Mouse (Mus musculus) mesoderm, embryonic 11.5 days (tissue): ENCODE measurements at regions not wholly inside any gene's neighbourhood (a gene's known extent, or its start where the extent isn't known, plus 50 kb on each side); places are given as distances from the start of the nearest gene placed in this dataset.

Source experiments
- DNase-seq: peaks from one replicate; pipeline ENCODE4 v3.0.0-alpha.2; 2012; ENCODE audit warnings: low read depth, low spot score

DNA sequence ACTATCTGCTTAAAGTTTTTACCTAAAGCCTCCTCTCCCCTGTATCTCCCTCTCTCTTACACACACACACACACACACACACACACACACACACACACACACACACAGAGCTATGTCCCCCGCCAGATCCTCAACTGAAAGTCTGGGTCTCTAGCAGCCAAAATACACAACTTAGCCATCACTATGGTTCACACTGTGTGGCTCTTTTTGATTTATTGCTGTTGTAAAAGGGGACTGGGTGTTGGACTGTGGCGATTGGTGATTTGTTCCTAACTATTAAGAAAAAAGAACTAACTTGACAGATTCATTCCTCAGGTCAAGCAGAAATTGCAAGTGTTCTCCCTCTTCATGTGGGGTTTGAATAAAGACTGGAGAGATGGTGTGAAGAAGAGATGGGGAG is 278.2 kb downstream of the Ccdc91 start:
- no peak for DNase-seq

DNA sequence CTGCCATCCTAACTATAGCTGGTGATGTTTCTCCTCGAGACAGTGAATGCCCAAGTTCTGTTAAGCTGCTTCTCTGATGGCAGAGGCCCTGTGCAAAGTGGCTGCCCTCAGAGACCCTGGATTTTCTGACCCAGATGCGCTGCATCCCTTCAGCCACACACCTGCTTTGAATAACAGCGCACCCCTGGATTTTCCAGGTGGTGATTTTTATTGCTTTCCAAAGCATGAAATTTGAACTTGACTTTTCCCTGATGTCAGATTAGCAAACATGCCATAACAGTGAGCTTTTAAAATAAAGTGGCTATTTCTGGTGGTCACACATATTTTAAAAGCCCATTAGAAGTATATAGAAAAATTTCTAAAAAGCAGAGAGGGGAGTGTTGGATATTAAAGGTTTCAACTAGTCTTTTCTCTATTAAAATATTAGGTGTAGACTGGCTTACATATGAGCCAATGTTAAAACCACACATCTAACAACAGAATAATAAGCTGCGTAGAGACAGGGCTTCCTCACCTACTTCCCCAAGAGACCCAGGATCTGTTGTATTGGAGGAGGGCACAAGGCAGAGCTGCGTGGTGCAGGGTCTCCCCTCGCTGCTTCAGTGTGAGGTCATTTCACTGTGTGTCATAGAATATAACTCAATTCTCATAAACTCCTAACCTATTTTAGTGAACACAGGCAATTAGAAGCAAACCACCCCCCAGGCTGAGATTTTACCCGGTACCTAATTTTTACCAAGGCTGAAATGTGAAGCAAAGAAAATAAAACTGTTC is 280.3 kb downstream of the Ccdc91 start:
- DNase-seq: no peak

DNA sequence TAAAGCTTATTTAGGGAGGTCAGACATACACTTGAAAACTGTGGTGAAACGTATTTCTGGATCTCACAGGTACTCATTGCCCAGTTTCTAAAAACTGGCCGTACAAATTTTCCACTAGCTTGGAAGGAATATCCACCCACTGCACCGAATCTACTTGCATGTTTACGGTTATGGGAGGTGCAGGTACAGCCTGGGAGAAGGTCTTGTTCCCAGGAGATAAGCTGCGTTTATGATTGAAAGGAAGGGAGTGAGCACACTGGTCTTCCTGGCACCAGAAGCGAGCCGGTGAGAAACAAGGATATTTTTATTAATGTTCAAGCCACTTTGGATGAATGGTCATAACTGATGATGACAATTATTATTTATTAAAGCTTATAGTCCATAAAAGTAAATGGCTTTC is 283.9 kb downstream of the Ccdc91 start:
- no peak for DNase-seq

DNA sequence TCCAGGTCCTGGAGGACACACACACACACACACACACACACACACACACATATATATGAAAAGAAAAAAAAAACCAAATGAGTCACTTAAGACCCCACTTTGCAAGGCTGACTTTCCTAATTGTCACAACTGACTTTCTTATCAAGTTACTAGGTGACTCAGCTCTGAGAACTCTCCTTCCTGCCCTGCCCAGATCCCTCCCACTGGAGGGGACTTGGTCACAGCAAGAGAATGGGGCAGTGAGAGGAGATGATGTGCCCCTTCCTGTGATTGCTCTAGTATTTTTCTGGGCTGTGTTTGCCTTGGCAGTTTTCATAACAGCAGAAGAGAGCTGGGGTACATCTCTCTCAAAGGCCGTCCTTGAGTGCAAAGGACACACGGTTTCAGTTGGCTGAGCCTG is 284.5 kb downstream of the Ccdc91 start:
- DNase-seq: no peak

DNA sequence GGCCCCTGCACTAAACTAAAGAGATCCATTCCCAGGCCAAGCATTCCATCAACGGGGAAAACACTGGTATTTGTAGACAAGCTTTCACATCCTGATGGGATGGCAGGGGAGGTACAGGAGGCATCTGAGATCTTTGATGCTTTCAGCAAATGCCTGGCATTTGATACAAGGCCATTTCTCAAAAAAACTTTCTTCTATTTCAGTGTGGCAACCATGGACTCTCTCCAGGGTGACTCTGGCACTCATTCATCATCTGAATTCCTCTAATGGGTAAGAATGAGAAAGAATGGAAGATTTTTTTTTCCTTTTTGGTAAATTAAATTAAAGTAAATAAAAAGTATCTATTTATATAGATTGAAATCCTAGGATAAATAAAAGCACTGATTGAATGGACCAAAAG is 281.8 kb upstream of the Far2 start:
- DNase-seq: no peak

DNA sequence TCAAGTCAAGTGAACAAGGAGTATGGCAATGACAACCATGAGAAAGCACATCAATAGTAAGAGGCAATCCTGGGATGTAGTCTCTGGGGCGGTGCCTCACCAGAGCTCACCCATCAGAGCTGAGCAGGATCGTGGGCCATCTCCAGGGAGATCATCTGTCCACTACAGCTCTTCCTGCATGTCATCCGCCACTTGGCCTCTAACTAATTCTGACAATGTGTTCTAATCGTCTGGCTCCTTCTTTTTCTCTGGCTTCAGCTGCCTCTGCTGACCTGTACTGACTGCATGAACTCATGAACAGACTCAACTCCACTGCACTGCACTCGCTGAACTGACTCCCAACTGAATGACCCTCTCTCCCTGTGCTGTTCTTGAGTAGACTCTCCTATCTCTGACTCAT is 277.9 kb upstream of the Far2 start:
- DNase-seq: no peak

DNA sequence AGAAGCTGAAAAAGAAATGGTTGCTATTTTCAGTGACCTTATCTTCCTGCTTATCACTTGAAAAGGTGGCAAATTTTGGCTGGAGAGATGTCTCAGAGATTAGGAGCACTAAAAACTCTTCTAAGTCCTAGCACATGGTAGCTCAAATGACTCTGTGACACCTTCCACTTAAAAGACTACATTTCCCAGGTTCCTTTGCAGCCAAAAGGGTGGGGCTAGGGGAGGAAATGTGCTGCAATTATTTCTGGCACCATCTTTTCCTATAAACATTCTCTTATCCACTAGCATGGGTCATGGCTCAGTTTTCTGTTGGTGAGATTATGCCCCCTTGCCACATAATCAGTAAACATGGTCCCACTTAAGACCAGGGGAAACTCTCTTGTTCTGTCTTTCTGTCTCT is 277.0 kb upstream of the Far2 start:
- DNase-seq: no peak

DNA sequence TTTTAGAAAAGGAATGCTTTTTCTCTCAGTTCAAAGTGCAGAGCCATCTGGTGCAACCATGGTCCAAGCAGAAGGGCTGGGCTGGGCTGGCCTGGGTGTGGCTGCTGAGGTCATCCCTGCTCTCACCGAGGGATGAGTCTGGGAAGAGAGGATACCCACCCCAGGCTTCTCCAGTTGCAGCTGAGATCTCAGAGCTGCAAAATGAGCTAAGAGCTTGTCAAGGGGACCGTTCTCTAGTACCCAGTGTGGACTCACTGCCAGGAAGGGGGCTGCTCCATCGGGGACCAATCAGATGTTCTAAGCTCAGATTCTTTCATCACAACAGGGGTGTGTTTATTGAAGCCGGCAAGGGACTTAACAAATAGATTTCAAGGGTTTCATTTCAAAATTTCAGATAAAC is 275.6 kb upstream of the Far2 start:
- no peak for DNase-seq

DNA sequence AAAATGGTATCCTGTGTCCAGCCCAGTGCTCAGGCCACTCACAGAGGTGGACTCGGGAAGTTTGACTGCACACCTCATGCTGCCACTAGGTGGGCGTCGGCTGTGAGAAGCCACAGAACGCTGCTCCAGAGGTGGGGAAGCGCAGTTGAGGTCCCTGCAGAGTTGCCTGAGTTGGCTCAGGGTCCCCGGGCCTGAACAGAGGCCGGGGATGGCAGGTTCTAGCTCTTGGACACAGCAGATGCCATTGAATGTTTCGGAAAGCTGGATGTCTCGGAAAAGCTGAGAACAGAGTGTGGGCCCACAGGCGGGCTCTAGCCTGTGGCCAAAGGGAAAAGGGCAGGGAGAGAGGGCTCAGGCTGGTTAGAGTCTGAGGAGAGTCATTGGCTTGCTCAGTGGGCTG is 273.2 kb upstream of the Far2 start:
- no peak for DNase-seq

DNA sequence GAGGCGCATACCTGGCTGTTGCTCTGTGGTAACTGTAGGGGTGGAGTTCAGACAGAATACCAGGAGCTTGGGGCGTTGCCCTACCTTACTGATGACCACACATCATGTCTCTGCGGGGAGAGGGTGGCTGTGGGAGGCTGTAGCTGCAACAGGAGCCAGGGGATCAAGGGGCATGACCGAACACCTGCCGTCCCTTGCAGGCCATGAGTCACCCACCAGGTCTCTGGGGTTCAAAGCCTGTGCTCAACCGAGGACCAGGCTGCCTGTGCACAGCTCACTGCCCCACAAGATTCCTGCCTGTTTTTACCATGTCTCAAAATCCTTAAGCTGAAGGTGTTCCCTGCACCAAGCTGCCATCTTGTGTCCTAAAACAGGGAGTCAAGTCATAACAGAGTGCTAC is 272.4 kb upstream of the Far2 start:
- DNase-seq: no peak

DNA sequence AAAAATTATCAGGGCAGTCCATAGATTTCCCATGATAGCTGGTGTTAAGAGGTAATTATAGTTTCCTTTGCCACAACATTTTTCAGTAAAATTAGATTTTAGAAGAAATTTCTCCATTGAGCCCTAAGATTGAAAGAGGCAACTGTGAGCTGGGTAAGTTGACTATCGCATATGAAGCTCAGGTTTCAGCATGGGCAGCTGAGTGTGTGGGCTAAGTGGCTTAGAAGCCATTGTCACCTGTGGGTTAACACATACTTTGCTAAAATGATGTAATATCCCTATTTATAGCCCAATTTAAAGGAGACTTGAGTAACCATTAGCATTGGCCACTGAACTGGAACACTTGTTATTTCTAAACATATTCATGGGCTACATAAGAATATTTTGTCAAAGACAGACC is 267.6 kb upstream of the Far2 start:
- DNase-seq: no peak

DNA sequence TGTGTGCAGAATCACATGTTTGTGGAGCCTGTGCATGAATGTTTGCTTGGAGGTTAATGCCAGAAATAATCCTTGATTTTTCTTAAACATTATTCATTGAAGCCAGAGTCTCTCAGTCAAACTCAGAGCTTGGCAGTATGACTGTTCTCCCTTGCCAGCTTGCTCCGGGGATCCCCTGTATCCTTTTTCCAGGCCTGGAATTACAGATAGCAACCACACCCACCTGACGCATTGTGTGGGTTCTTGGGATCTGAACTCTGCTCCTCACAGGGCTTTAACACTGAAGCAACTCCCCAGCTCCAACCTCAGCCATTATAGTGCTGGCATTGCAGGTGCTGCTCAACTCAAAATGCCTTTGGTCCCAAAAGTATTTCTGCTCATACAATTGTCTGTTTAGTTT is 262.8 kb upstream of the Far2 start:
- no peak for DNase-seq

DNA sequence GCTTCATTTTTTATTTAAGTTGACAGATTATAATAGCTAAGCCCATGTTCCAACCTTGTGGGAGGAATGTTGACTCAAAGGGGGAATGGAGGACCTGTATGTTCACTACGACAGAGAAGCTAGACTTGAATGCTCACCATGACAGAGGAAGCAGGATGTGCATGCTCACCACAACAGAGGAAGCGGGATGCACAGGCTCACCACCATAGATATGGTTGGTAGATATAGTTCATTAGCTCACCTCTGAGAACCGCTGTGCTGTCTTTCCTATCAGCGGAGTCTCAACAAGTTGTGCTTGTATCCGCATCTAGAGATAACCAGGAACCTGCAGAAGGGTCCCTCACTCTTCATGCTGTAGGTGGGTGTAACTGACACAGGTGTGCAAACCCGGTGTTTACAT is 262.2 kb upstream of the Far2 start:
- DNase-seq: no peak

DNA sequence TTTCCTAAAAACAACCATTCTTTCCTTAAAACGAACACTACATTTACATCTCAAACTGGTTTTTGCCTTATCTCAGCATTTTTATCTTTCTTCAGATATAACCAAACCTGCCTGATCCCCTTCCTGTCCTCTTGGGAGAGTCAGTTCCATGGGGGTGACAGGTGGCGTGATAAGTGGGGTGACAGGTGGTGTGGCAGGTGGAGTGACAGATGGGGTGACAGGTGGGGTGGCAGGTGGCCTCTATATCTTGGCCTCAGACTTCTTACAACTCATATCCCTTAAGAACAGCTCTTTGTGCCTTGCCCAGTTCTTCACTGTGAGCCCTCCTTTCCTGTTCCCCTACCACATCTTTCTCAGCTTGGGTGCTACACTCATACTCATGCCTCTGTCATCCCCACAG is 259.0 kb upstream of the Far2 start:
- no peak for DNase-seq

DNA sequence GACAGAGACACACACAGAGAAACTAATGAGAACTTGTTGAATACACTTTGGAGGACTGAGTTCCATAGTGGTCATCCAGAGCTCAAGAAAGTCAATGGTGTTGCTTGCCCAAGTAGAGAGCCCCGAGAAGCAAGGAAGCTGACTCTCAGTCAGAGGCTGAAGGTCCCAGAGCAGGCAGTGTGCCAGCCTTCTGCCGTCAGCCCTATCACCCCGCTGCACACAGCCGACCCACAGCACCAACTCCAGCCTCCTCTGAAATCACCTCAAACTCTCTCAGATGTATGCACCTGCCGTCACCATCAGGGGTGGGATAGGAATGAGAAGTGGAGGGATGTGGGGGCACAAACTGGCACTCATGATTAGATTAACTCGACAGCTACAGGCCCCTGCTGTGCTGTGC is 257.9 kb upstream of the Far2 start:
- no peak for DNase-seq

DNA sequence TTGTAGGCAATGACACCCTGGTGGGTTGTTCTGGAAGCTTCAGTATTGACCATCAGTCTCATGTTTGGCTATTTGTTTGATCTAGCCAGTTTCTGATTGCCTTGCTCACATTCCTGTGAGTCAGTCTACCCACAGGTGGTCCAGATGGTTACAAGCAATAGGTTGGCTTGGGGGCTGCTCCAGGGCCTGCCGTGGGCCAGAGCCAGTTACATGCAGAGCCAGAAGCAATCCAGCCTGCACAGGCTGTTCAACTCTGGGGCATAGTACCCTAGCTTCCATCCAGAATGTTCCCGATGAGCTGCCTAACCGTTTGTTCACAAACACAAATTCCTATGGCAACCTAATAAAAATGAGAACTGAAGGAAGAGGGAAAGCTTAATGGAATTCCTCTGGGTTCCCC is 253.2 kb upstream of the Far2 start:
- DNase-seq: peak; percentile 24

DNA sequence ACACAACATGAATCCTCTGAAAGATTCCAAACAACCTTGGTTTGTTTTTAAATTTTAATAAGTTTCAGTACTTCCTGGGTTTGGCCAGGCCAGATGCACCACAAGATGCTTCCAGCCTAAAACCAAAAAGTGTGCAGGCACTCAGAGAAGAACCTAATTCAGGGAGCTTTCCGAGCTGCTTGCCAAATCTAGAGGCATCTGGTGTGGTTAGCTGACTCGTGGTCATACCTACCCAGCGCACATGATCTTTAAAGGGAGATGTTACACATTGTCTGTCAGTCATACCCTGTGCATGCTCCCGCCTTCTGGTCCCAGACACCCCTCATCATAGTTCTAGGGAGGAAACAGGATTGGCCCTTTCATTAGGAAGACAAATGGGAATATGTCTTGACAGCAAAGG is 252.7 kb upstream of the Far2 start:
- DNase-seq: no peak

DNA sequence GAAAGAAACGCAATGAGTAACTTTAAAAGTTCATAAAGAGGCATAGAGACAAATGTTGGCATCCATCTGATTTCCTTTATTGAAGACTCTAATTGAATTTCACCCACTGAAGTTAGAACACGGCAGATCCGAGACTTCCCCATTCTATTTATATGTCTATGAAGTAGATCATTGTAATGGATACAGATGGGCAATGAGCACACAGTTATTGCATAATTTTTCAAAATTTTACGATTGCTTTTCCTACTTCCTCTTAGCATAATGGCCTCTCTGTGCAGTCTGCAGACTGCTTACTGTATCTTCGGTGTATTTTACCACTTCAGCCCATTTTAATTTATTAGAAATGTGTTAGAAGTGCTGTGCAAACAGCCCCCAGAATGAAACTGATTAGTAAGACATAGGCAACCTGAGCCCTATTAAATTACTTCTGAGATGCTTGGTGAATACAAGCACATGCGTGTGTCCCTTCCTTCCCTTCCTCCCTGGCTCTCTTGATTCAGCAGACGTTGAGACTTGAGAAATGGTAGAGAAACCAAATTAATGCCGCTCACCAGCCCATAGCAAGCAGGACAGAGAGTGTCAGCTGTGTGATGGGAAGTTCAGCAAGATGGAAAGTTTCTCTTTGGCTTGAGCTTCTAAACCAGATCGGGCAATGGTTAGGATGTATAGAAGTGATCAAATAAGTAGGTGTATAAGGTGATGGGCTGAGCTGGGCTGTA is 247.9 kb upstream of the Far2 start:
- DNase-seq: no peak

DNA sequence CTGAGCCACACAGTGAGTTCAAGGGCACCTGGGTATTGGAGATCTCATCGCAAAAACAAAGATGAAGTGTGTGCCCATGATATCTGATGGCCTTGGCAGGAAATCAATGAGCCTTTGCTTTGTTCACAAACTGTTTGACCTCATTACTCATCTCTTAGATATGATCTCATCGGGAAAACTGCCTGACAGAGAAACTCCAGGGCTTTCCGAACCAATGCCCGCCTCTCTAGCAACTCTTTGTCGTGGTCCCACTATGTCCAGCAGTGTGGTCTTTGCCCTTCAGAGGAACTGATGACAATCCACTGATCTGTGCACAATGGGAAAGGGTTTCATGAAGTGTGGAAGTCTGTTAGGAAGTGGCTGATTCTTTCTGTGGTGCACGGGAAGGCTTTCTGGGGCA is 247.2 kb upstream of the Far2 start:
- DNase-seq: no peak

DNA sequence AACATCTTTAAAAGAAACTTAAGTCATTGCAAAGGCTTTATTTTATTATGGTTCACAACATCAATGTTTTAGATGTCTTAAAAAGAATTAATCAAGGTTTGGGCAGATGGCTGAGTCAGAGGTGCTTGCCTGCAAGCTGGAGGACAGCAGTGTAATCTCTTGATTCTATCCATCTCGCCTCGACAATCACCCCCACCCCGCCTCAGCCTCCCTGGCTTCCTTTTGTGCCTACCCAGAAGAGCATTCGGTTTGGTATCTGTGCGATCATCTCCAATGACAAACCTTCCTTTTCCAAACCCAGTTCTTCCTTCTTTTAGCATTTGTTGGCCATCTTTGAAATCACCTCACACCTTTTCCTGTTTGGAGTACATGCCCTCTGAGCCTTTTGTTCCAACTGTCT is 246.2 kb upstream of the Far2 start:
- DNase-seq: no peak

DNA sequence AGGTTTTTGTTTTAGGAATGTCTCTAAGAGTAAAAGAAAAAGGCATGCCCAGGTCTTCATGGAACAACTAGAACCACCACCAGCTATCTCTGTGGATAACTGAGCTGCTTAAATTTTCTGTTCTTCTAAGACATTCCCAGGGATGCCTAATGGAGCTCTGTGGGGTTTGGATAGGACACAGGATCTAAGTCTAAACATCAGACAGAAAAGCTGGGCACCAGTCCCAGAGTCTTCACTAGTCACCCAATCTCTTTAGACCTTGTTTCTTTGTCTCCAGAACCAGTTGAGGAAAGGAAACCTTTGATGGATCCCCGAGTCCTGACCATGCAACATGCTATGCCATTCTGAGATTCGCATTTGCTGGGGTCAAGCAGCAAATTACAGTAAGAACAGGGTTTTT is 243.2 kb upstream of the Far2 start:
- DNase-seq: no peak

DNA sequence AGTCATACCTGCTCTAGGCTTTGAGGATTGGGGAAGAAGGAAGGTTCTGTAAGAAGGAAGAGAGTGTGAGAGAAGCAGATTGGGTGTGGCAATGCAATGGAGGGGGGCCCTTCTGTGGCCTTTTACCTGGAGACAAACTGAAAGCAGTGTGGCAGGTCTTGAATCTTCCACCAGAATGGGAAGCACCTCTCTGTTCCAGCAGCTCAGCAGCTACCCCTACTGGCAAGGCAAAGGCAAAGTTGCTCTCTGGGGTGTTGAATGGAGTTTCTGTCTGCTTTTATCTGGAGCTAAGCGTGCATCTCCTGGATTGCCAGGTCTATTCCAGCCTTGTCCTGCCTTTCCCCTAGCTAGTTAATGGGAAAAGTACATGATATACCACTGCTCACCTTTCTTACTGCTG is 236.3 kb upstream of the Far2 start:
- peak; percentile 60 for DNase-seq

DNA sequence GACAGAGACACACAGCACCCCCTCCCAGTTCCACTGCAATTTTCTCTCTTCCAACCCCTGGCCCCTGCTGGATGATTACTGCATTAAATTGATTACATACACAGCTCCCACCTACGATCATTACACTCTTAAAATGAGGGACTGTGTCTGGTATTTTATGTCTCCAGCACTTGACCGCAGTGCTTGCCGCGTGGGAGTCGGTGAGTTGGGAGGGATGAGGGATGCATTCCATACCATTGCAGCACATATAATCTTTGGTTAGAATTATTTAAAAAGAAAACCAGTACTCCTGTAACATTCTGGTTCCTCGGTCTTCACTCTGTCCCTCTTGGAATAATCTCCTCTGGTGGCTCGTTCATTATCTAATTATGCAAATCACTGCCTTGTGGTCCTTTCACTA is 230.2 kb upstream of the Far2 start:
- no peak for DNase-seq

DNA sequence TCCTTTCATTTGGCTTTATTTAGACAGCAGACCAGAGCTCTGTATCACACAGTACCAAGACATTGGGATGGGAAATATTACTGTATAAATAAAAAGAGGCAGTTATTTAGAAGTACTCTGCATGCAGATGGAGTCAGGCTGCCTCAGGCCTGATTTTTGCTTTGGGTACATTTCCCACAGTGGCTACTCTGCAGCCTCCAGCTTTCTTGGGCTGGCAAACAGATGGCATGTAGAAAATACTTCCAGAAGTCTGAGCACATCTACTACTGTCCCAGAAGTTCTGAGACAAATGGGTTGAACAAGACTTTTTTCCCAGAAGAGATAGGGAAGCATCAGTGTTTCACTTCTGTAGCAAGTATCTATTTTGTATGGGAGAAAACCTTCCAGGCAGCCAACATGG is 229.8 kb upstream of the Far2 start:
- DNase-seq: no peak
